Mouse (Mus musculus) frontal cortex, postnatal 36 days (tissue): ENCODE data around the gene Cdkl3.

Experiments used
- DNase-seq, 2 experiments: peaks; one replicate each; pipeline ENCODE4 v3.0.0; 2022; ENCODE audit warnings: low spot score in 2 of 2

The Cdkl3 gene

GRCm38 (mm10) chr11:52122045-52122444 lies 118.0 kb downstream of the Cdkl3 start:
- no peak for DNase-seq

GRCm38 (mm10) chr11:52124468-52124867 lies 120.4 kb downstream of the Cdkl3 start:
- no peak for DNase-seq

- no peak for DNase-seq
Observed at GRCm38 (mm10) chr11:52127169-52127568, 123.1 kb downstream of the Cdkl3 start.

GRCm38 (mm10) chr11:52127760-52128159 lies 123.7 kb downstream of the Cdkl3 start:
- DNase-seq: no peak

GRCm38 (mm10) chr11:52128316-52129061 lies 124.5 kb downstream of the Cdkl3 start:
- peak; percentile 28 to 53 for DNase-seq

GRCm38 (mm10) chr11:52129171-52129570 lies 125.2 kb downstream of the Cdkl3 start:
- DNase-seq: peak in 1 of 2 experiments; percentile 12

GRCm38 (mm10) chr11:52129621-52130450 lies 125.8 kb downstream of the Cdkl3 start:
- peak; percentile 71 to 92 for DNase-seq

GRCm38 (mm10) chr11:52130451-52131068 lies 126.5 kb downstream of the Cdkl3 start:
- DNase-seq: no peak
